Mouse (Mus musculus): ENCODE results near the gene Polr1b.

DNA sequence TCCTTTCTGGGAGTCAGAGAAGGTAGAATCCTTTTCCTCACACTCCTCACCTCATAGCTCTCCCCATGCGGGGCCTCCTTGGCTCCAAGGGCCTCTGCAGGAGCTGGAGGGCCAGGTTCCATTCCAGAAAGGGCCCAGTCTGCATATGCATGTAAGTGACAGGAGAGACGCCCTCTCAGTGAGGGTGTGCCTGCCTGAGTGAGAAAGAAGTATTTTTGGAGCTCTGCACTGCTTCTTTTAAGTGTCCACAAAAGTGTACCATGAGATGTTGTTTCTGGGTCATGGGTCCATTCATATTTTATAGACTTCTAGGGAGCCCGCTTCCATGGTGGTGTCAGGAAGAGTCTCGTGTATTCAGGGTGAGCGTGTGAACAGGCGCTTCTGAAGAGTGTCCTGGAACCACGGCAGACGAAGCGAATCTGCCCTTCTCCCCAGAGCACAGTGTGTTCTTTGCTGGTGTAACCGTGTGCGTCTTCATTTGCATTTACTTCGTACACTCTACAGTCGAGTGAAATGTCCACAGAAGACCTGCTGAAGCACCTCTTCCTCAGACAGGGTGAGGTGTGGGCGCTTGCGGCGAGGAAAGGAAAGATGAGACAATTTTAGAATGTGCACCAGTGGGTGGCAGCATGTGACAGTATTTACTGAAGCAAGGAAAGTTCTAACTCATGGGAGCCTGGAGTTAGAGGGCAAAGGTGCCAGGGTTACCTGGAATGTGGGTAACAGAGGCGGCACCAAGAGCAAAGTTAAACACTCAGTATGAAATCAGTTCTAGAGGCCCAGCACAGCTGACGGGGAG, 6.7 kb upstream of the Polr1b start:
- no peak for TF ChIP-seq CTCF (IDR thresholded peaks at IDR 0.05; ENCODE audit: borderline replicate concordance, extremely low read depth, insufficient read depth, insufficient read length)
- no peak for TF ChIP-seq POLR2A (IDR thresholded peaks at IDR 0.05; ENCODE audit: borderline replicate concordance, extremely low read depth, insufficient read depth, insufficient read length, poor library complexity, severe bottlenecking)
